Mouse (Mus musculus): Measurements from ENCODE around the gene Tiam1.

Gene Tiam1

DNA sequence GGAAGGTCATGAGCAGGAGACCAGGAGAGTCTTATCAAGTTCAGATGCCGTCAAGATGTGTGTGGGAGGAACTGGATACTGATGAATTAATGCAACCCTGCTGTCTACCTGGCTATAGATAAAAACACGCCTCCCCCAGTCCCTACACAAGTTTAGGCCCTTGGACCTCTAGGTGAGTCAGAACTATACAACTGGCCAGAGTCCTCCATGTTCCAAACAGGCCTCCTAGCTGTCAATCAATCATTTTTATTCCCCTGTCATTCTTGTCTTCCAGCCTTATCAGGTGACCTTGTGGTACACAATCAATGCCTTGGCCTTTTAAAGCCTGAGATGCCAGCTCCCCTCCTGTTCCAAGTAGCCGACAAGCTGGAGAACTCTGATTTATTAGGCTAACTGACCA, 363.9 kb downstream of the Tiam1 start:
- no peak for DNase-seq (ENCODE audit: low spot score)

DNA sequence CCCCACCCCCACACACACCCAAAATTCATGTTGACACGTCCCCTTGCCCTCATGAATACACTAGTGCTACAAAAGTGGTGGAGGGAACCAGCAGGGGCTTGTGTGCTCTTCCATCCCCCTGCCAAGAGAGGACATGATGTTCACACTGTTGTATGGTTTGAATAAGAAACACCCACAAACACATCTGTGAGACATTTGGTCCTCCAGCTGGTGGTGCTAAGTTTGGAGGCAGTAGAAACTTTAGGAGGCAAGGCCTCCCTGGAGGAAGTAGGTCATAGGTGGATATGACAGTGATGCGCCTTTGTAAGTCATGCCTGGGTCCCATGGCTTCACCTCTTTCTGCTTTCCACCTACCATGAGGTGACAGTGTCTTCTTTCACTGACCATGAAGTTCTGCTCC, 366.1 kb downstream of the Tiam1 start:
- DNase-seq (ENCODE audit: low spot score): no peak

DNA sequence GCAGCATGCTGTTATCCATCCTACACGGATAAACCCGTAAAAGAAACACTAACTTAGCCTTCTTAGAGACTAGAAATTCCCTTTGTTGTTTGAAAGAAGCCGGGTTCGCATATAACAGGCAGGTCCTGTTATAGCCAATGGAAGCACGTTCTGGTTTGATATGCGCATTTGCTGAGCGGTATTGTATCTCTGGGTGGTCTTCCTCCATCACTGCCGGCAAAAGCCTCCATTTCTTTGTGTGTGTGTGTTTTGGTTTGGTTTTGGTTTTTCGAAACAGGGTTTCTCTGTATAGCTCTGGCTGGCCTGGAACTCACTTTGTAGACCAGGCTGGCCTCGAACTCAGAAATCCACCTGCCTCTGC, 369.0 kb downstream of the Tiam1 start:
- DNase-seq (ENCODE audit: low spot score): no peak

DNA sequence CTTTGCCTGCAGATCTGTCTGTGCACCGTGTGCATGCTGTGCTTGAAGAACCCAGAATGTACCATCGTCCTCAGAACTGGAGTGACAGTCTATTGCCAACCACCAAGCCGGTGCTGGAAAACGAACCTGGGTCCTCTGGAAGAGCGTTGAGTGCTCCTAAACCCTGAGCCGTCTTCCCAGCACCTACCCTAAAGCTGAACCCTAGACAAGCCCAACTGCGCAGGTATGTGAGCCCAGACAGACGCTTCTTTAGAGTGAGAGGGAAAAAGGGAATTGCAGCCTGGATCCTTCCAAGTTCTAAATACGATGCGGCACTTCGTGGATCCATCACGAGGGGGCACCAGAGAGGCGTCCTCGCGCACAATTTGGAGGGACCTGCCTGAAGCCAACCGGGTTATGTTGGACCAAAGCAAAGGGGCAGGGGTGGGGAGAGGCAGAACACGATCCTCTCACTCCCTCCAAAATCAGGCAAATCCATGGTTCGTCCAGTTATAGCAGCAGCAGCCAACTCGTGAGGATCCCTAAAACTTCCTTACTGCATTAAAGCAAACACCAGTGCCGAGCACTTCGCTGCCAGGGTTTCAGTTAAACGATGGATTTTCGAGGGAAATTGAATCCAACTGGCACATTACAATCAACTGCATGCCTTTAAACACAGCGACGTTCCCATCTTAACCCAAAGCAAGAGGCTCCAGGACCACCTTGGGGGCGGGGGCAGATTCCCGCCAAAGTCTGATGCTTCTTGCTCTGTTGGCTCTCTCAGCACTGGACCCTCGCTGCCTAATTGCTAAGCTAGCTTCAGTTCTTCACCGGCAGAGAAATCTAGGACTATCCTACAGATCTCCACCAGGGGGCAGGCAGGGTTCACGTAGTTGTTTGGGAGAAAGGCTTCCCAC, 369.7 kb downstream of the Tiam1 start:
- DNase-seq (ENCODE audit: low spot score): peak; percentile 71

GRCm38 (mm10) chr16:89765919-89766318, 377.6 kb downstream of the Tiam1 start:
- no peak for DNase-seq (ENCODE audit: low spot score)

GRCm38 (mm10) chr16:89765470-89765869, 378.1 kb downstream of the Tiam1 start:
- DNase-seq (ENCODE audit: low spot score): no peak

- no peak for DNase-seq (ENCODE audit: low spot score)
Observed at GRCm38 (mm10) chr16:89763812-89764211, 379.8 kb downstream of the Tiam1 start.

- no peak for DNase-seq (ENCODE audit: low spot score)
Observed at GRCm38 (mm10) chr16:89762523-89762922, 381.0 kb downstream of the Tiam1 start.

- DNase-seq (ENCODE audit: low spot score): no peak
Observed at GRCm38 (mm10) chr16:89762096-89762495, 381.5 kb downstream of the Tiam1 start.

DNA sequence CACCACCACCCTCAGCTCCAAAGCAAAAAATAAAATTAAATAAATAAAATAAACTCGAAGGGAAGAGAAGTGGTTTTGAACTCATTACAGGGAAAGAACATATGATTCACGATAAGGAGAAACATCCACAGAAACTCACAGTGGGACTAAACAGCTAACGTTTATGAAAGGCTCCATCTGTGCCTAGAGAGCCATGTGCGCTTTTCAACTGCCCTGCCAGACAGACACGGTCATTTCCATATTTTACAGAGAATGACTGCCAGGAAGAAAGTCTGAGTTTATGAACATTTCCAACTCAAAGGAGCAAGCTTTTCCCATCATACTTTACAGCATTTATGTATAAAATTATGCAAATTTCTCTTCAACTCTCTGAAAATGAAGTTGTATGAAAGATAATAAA, 386.2 kb downstream of the Tiam1 start:
- no peak for DNase-seq (ENCODE audit: low spot score)

- DNase-seq (ENCODE audit: low spot score): no peak
Observed at GRCm38 (mm10) chr16:89754709-89755108, 388.9 kb downstream of the Tiam1 start.

DNA sequence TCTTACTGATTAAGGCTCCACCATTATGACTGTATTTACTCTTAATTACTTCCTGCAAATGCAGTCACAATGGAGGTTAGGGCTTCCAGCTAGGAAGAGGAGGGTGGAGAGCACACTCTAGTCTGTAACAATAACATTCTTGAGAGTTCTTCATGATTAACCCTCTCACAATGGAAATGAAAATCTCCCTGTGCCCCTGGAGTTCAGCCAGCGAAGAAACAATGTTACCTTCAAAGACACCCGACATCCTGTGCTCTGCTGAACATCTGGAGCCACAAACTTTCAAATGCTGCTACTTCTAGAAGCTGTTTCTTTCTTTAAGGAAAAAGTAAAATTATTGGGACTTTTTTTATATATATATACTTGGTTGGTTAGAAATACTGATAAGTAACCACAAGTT, 395.7 kb downstream of the Tiam1 start:
- DNase-seq (ENCODE audit: low spot score): no peak

- no peak for DNase-seq (ENCODE audit: low spot score)
Observed at GRCm38 (mm10) chr16:89739559-89739958, 404.0 kb downstream of the Tiam1 start.

DNA sequence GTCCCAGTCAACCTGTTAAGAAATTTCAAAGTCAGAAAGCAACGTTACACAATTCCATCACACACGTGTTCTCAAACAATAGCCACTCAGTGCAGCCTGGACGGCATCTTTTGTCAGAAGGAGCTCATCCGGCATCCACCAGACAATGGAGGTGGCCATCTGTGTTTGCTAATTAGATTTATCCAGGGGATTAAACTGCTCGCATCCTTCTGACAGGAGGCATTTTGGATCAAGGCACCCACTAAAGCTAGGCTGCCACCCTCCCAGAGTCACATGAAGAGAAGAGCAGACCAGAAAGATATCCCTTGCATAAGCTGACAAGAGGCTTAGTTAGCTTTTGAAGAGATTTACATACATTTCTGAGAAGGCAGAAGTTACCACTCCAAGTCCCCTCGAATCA, 404.6 kb downstream of the Tiam1 start:
- DNase-seq (ENCODE audit: low spot score): no peak

All from ovary, postnatal 10 days (tissue).